Mouse (Mus musculus): ENCODE results near the gene Fbxl17. TPM values are rescaled to one million over a fixed set of nuclear protein-coding genes. Genes with fewer than 3 reads are reported as not detected.

Fbxl17 gene
- polyA plus RNA-seq, 1 experiment from 2014 or later = 5.7 TPM

GRCm38 (mm10) chr17:63259091-63259490 is 240.7 kb downstream of the Fbxl17 start:
- Histone ChIP-seq H3K27ac (no peak overlapping the region), H3K36me3 (no peaks in the 10 kb centered on the region), H3K4me3 (replicated peaks) (no peak overlapping the region), H3K9ac (no peak overlapping the region), H3K9me3 (replicated peaks) (no peaks in the 10 kb centered on the region), H3K27me3 (no peaks in the 10 kb centered on the region), H3K4me2 (no peak overlapping the region), H3K4me1 (no peaks in the 10 kb centered on the region)
- 61% methylated on average over 3 of the region's 3 CpGs for WGBS
- no peak for ATAC-seq (replicated peaks; ENCODE audit: low FRiP score)

DNA sequence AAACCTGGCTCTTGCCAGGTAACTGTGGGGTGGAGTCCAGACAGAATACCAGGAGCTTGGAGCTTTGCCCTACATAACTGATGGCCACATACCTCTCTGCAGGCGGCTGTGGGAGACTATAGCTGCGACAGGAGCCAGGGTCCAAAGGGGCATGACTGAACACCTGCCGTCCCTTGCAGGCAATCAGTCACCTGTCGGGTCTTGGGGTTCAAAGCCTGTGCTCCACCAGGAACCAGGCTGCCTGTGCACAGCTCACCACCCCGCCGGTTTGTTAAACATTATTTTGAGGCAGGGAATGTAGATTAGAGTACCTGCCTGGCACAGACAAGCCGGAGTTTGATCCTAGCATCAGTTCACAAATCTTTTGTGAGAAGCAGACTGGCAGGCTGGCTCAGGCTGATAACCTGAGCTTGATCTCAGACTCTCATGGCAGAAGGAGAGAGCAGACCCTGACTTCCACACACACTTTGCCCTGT is 253.6 kb downstream of the Fbxl17 start:
- no peak overlapping the region for H3K9ac ChIP-seq
- no peaks in the 10 kb centered on the region for H3K36me3 ChIP-seq
- no peaks in the 10 kb centered on the region for H3K27me3 ChIP-seq
- no peak overlapping the region for H3K27ac ChIP-seq
- peaks cover 7% of the 10 kb centered on the region; the same call in 1 of the 2 replicates for H3K4me1 ChIP-seq
- no peak overlapping the region for H3K4me2 ChIP-seq
- H3K4me3 ChIP-seq (replicated peaks) = no peak overlapping the region
- H3K9me3 ChIP-seq (replicated peaks) = no peaks in the 10 kb centered on the region
- WGBS = 70% methylated on average over 7 of the region's 7 CpGs
- ATAC-seq (replicated peaks; ENCODE audit: low FRiP score) = peak; percentile 73

GRCm38 (mm10) chr17:63245472-63245871 is 254.3 kb downstream of the Fbxl17 start:
- ATAC-seq (replicated peaks; ENCODE audit: low FRiP score) = no peak

DNA sequence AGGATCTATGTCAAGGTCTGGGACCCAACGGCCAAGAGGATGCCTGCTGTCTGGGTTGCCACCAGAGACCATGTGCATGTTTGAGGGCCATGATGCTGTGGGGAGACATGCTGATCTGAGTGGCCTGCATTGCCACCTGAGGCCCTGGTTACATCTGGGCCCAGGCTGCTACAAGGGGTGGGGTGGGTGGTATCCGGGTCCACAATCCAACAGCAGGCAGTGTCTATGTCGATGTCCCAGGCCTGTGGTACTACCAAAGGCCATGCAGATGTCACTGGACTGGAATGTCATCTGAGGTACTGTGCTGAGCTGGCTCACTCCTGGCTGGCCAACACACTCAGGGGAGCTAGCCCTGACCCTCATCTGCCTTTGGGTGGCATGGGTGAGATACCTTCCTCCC is 257.1 kb downstream of the Fbxl17 start:
- Histone ChIP-seq H3K36me3 (no peaks in the 10 kb centered on the region), H3K9me3 (replicated peaks) (no peaks in the 10 kb centered on the region), H3K4me3 (replicated peaks) (no peak overlapping the region), H3K27ac (no peak overlapping the region), H3K4me1 (peaks cover 9% of the 10 kb centered on the region; the same call in 1 of the 2 replicates), H3K27me3 (no peaks in the 10 kb centered on the region), H3K9ac (no peak overlapping the region), H3K4me2 (no peak overlapping the region)
- ATAC-seq (replicated peaks; ENCODE audit: low FRiP score) = no peak; the same call in 1 of the 2 replicates
- 97% methylated on average over 3 of the region's 3 CpGs for WGBS

More at GRCm38 (mm10) chr17:63245472-63245871, 254.3 kb downstream of the Fbxl17 start:
- Histone ChIP-seq H3K36me3 (no peaks in the 10 kb centered on the region), H3K27ac (no peak overlapping the region), H3K4me1 (peaks cover 8% of the 10 kb centered on the region; the same call in 1 of the 2 replicates), H3K27me3 (no peaks in the 10 kb centered on the region), H3K9ac (no peak overlapping the region), H3K9me3 (replicated peaks) (no peaks in the 10 kb centered on the region), H3K4me2 (no peak overlapping the region), H3K4me3 (replicated peaks) (no peak overlapping the region)
- WGBS = 92% methylated on average over 9 of the region's 9 CpGs

GRCm38 (mm10) chr17:63240731-63241106 is 259.1 kb downstream of the Fbxl17 start:
- Histone ChIP-seq H3K4me1 (0 out of 2 replicates have a peak, but pooled peaks cover 2% of the 10 kb centered on the region), H3K4me3 (replicated peaks) (no peak overlapping the region), H3K4me2 (no peak overlapping the region), H3K36me3 (no peaks in the 10 kb centered on the region), H3K27me3 (no peaks in the 10 kb centered on the region), H3K27ac (no peak overlapping the region), H3K9me3 (replicated peaks) (no peaks in the 10 kb centered on the region), H3K9ac (no peak overlapping the region)
- no peak for ATAC-seq (replicated peaks; ENCODE audit: low FRiP score)
- 85% methylated on average over 5 of the region's 5 CpGs for WGBS

- Histone ChIP-seq H3K4me3 (replicated peaks) (no peak overlapping the region), H3K4me1 (0 out of 2 replicates have a peak, but pooled peaks cover 2% of the 10 kb centered on the region), H3K4me2 (no peak overlapping the region), H3K27ac (no peak overlapping the region), H3K36me3 (no peaks in the 10 kb centered on the region), H3K27me3 (no peaks in the 10 kb centered on the region), H3K9me3 (replicated peaks) (no peaks in the 10 kb centered on the region), H3K9ac (no peak overlapping the region)
- whole genome bisulfite sequencing = 62% methylated on average over 9 of the region's 9 CpGs
- no peak for ATAC-seq (replicated peaks; ENCODE audit: low FRiP score)
Observed at GRCm38 (mm10) chr17:63240021-63240730, 259.6 kb downstream of the Fbxl17 start.

DNA sequence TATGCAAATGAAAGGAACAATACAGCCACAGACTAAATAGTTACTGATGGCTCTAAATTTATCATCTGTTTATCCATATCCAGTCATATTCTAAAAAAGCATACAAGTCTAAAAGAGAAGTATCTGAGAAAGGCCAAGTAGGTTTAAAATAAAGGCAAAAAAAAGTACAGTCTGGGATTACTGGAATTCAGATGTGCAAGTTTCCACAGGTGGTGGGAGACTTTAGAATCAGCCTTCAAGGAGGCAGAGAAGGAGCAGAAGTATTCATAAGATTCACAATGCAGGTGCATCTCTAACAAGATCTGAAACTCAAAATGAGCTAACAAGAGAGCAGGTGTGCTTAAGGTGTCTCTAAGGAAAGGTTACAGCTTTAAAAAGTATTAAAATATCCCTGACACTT is 263.0 kb downstream of the Fbxl17 start:
- no peak for ATAC-seq (replicated peaks; ENCODE audit: low FRiP score)
- Histone ChIP-seq H3K9ac (no peak overlapping the region), H3K9me3 (replicated peaks) (no peaks in the 10 kb centered on the region), H3K4me1 (0 out of 2 replicates have a peak, but pooled peaks cover 2% of the 10 kb centered on the region), H3K4me3 (replicated peaks) (no peak overlapping the region), H3K4me2 (no peak overlapping the region), H3K36me3 (no peaks in the 10 kb centered on the region), H3K27me3 (no peaks in the 10 kb centered on the region), H3K27ac (no peak overlapping the region)

DNA sequence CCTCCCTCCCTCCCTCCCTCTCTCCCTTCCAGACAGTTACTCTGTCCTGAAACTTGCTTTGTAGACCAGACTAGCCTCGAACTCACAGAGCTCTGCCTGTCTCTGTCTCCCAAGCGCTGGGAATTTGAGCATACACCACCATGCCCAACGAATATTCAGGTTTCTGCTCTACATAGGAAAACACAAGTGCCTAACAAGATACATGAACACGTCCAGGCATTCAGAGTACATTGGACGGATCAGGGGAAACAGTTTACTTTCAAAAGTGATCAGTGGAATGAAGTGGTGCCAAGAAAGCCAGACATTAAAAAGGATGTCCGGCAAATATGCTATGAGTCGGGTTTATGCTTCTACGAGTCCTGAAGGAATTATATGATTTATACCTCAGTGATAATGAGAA is 263.6 kb downstream of the Fbxl17 start:
- ATAC-seq (replicated peaks; ENCODE audit: low FRiP score) = no peak

DNA sequence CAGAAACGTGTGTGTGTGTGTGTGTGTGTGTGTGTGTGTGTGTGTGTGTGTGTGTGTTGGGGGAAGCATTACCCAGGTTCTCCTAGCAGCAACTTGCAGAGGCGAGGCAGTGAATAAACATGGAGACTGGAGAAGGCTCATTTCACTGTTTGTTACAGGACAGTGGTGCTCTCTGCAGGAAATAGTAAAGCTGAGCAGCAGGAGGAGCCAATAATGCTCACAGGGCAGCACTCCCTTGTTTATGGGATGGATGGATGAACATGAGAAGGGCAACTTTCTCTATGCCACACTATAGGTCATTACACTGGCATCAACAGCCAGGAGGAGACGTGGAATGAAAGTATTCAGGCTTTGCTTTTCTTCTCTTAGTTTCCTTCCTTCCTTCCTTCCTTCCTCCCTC is 264.0 kb downstream of the Fbxl17 start:
- Histone ChIP-seq H3K27me3 (no peaks in the 10 kb centered on the region), H3K9ac (no peak overlapping the region), H3K27ac (no peak overlapping the region), H3K36me3 (no peaks in the 10 kb centered on the region), H3K9me3 (replicated peaks) (no peaks in the 10 kb centered on the region), H3K4me2 (no peak overlapping the region), H3K4me3 (replicated peaks) (no peak overlapping the region), H3K4me1 (0 out of 2 replicates have a peak, but pooled peaks cover 2% of the 10 kb centered on the region)
- peak; percentile 64; the same call in 1 of the 2 replicates for ATAC-seq (replicated peaks; ENCODE audit: low FRiP score)
- 55% methylated on average over 3 of the region's 3 CpGs for WGBS

More for the DNA sequence above, 263.6 kb downstream of the Fbxl17 start:
- 0 out of 2 replicates have a peak, but pooled peaks cover 2% of the 10 kb centered on the region for H3K4me1 ChIP-seq
- no peak overlapping the region for H3K27ac ChIP-seq
- no peaks in the 10 kb centered on the region for H3K36me3 ChIP-seq
- no peak overlapping the region for H3K4me2 ChIP-seq
- H3K4me3 ChIP-seq (replicated peaks) = no peak overlapping the region
- H3K9ac ChIP-seq = no peak overlapping the region
- WGBS = 72% methylated on average over 8 of the region's 8 CpGs
- no peaks in the 10 kb centered on the region for H3K27me3 ChIP-seq
- no peaks in the 10 kb centered on the region for H3K9me3 ChIP-seq (replicated peaks)

DNA sequence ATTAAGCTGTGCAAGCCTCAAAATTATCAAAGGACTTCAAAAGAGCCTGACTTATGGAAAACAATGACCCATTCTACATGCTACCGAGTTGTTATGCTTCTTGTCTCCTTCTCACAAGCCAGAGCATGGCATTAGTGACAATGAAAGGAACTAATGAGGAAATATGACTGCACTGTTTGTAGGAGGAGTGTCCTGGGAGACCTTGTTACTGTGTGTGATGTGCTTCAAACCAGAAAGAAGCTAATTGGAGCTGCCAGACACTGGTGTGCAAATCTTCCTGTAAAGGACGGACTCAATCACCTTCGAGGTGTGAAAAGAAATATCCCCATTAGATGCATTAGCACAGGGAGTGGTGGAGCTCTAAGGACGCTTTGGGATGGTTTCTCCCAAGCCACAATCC is 270.7 kb downstream of the Fbxl17 start:
- no peak for ATAC-seq (replicated peaks; ENCODE audit: low FRiP score)
- H3K4me2 ChIP-seq = no peak overlapping the region
- H3K36me3 ChIP-seq = no peaks in the 10 kb centered on the region
- no peak overlapping the region for H3K4me3 ChIP-seq (replicated peaks)
- H3K9ac ChIP-seq = no peak overlapping the region
- 48% methylated on average over 4 of the region's 4 CpGs for WGBS
- no peak overlapping the region for H3K27ac ChIP-seq
- no peaks in the 10 kb centered on the region for H3K9me3 ChIP-seq (replicated peaks)
- peaks cover 7% of the 10 kb centered on the region; the same call in 1 of the 2 replicates for H3K4me1 ChIP-seq
- no peaks in the 10 kb centered on the region for H3K27me3 ChIP-seq

DNA sequence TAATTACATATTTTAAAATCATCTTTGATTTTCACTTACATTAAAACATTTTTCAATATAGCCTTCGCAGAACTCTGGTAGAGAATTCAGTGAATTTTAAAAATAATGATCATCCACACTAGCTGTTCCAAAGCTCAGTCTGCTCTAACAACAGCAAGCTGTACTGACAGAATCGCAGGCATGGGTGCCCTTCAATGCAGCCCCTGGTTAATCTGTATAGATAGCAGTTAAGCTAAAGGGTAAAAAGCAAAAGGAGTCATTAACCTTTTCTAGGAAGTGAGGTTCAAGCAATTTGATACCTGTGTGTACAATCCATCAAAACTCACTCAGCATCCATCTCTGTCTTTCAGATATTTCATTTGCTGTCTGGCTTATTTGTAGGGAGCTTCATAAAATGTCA is 273.4 kb downstream of the Fbxl17 start:
- Histone ChIP-seq H3K9me3 (replicated peaks) (no peaks in the 10 kb centered on the region), H3K27me3 (no peaks in the 10 kb centered on the region), H3K9ac (no peak overlapping the region), H3K4me3 (replicated peaks) (no peak overlapping the region), H3K4me1 (peaks cover 11% of the 10 kb centered on the region), H3K4me2 (no peak overlapping the region), H3K27ac (0 out of 2 replicates have a peak overlapping the region, but pooled peaks have one; percentile 37), H3K36me3 (no peaks in the 10 kb centered on the region)
- peak; percentile 79 for ATAC-seq (replicated peaks; ENCODE audit: low FRiP score)
- 49% methylated on average over 2 of the region's 2 CpGs for WGBS

- Histone ChIP-seq H3K4me2 (no peak overlapping the region), H3K4me1 (peaks cover 14% of the 10 kb centered on the region), H3K9ac (no peak overlapping the region), H3K36me3 (no peaks in the 10 kb centered on the region), H3K4me3 (replicated peaks) (no peak overlapping the region), H3K9me3 (replicated peaks) (no peaks in the 10 kb centered on the region), H3K27ac (peak overlapping the region; percentile 71), H3K27me3 (no peaks in the 10 kb centered on the region)
- WGBS = 58% methylated on average over 1 of the region's 1 CpGs
- ATAC-seq (replicated peaks; ENCODE audit: low FRiP score) = peak; percentile 40; the same call in 1 of the 2 replicates
Observed at GRCm38 (mm10) chr17:63225959-63226358, 273.9 kb downstream of the Fbxl17 start.
